Mouse (Mus musculus) liver, embryonic 14.5 days (tissue): ENCODE data around the gene Inip. TPM values are rescaled to one million over a fixed set of nuclear protein-coding genes. Genes with fewer than 3 reads are reported as not detected.

Experiments
- ATAC-seq: fragments of 200-750 bp; cut with Nextera tagmentation; 2 replicates; pipeline ENCODE4 v1.8.0; 2017; ENCODE audit warnings: moderate number of reproducible peaks, mild to moderate bottlenecking, moderate library complexity; ENCODE audit not compliant: insufficient read depth
- DNase-seq, 3 experiments: peaks; one replicate each; pipeline ENCODE4 v3.0.0-alpha.2; 2012 to 2013; ENCODE audit warnings: low read depth in 3 of 3, low spot score in 3 of 3
- H3K27ac ChIP-seq: fragments of 300-500 bp; sonication (generic); 2 replicates; pipeline ENCODE4 v1.5.1; 2014; ENCODE audit warnings: moderate library complexity, mild to moderate bottlenecking, control low read depth, inconsistent platforms
- H3K27me3 ChIP-seq: fragments of 300-500 bp; sonication (generic); 2 replicates; pipeline ENCODE4 v1.6.1; 2014; ENCODE audit warnings: mild to moderate bottlenecking, low read length, moderate library complexity; ENCODE audit not compliant: control insufficient read depth, insufficient read depth
- H3K36me3 ChIP-seq: fragments of 300-500 bp; sonication (generic); replicated peaks from 2 replicates; pipeline ENCODE4 v1.6.1; 2014; ENCODE audit warnings: low read depth; ENCODE audit not compliant: control insufficient read depth, insufficient read depth
- H3K4me1 ChIP-seq, 2 experiments: fragments of 200-500 bp in 1 of 2; fragments of 300-500 bp in 1 of 2; sonication (generic) in 1 of 2; replicated peaks; 2 replicates each; pipeline ENCODE4 v1.6.1; 2012 to 2014; ENCODE audit warnings: antibody characterized with exemption in 1 of 2, inconsistent platforms in 1 of 2, low read length in 1 of 2; ENCODE audit not compliant: control insufficient read depth in 2 of 2, insufficient read depth in 2 of 2
- H3K4me2 ChIP-seq: fragments of 300-500 bp; sonication (generic); 2 replicates; pipeline ENCODE4 v1.6.1; 2014; ENCODE audit warnings: low read depth, mild to moderate bottlenecking, control low read depth, moderate library complexity
- H3K4me3 ChIP-seq, 2 experiments: fragments of 200-500 bp in 1 of 2; fragments of 300-500 bp in 1 of 2; sonication (generic) in 1 of 2; 2 replicates each; pipeline ENCODE4 v1.5.1; 2012 to 2014; ENCODE audit warnings: low read depth in 2 of 2, low read length in 2 of 2, mild to moderate bottlenecking in 2 of 2, control low read depth in 1 of 2, inconsistent platforms in 1 of 2, moderate library complexity in 1 of 2; ENCODE audit not compliant: insufficient read depth in 1 of 2
- H3K9ac ChIP-seq: fragments of 300-500 bp; sonication (generic); replicated peaks from 2 replicates; pipeline ENCODE4 v1.6.1; 2014; ENCODE audit warnings: mild to moderate bottlenecking, control low read depth, moderate library complexity
- H3K9me3 ChIP-seq: fragments of 300-500 bp; sonication (generic); 2 replicates; pipeline ENCODE4 v1.6.1; 2016; ENCODE audit warnings: low read length, mixed read lengths; ENCODE audit not compliant: control insufficient read depth
- CTCF ChIP-seq: IDR thresholded peaks from 2 replicates; pipeline ENCODE4 v1.5.1; 2016; ENCODE audit warnings: antibody characterized with exemption, low read depth, control low read depth
- EP300 ChIP-seq: IDR thresholded peaks from 2 replicates; pipeline ENCODE4 v1.6.1; 2016; ENCODE audit warnings: antibody characterized with exemption, low read depth
- WGBS: fragments of 180-500 bp; shearing (Covaris S2); extraction: QIAGEN DNeasy Blood & Tissue Kit; methylation state at CpG from one replicate; pipeline ENCODE4 v1.1.7; 2014; ENCODE audit not compliant: insufficient replicate concordance; 5-methylcytosine and 5-hydroxymethylcytosine counted together
- polyA plus RNA-seq, 2 experiments: library from polyadenylated mRNA; depleted of rRNA in 1 of 2; stranded (reverse) in 1 of 2; unstranded in 1 of 2; fragments of >200 nt; fragmentation: Nextera tagmentation in 1 of 2; extraction: Ambion mirVana in 1 of 2; gene quantifications; 2 replicates each; pipeline versions ENCODE4 v1.2.1 to v1.2.3; 2012 to 2014

Gene Inip
- polyA plus RNA-seq, 2 experiments: 8.1 to 16.7 TPM

DNA sequence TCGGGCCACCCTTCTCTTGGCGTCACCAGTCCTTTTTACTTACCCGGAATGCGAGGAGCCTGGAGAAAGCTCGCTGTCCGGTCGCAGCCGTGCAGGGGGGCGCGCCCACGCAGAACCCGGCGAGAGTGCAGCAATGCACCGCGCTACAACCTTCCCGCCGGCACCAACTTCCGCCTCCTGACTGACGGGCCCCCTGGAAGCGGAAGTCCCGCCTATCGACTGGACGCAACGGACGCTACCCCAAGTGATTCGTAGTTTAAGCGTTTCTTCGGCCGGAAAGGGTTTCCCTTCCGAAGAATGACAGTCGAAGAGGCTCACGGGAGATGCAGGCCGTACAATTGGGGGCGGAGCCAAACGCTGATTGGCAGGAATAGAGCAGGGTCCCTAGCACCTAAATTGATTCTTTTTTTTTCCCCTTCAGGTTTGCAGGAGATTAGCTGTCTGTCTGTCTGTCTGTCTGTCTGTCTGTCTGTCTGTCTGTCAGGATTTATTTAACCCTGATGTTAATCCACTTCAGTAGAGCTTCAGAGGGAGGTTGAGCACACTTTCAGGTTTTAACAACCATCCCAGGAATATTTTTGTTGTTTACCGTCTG lies 17.6 kb downstream of the Inip start:
- Histone ChIP-seq H3K9me3 (no peaks in the 10 kb centered on the region), H3K4me3 (peak overlapping the region; percentile 88 to 98), H3K4me1 (peaks cover 0 to 9% of the 10 kb centered on the region in 2 experiments; a peak in 2 of 4 replicates), H3K9ac (peak overlapping the region; percentile 90), H3K36me3 (no peaks in the 10 kb centered on the region; the same call in 1 of the 2 replicates), H3K27ac (peak overlapping the region; percentile 34; the same call in 1 of the 2 replicates), H3K27me3 (no peaks in the 10 kb centered on the region), H3K4me2 (peak overlapping the region; percentile 96)
- TF ChIP-seq EP300: no peak
- TF ChIP-seq CTCF: no peak
- 1% methylated on average over 36 of the region's 36 CpGs for WGBS
- ATAC-seq: peak; percentile 98
- peak; percentile 97 for DNase-seq

DNA sequence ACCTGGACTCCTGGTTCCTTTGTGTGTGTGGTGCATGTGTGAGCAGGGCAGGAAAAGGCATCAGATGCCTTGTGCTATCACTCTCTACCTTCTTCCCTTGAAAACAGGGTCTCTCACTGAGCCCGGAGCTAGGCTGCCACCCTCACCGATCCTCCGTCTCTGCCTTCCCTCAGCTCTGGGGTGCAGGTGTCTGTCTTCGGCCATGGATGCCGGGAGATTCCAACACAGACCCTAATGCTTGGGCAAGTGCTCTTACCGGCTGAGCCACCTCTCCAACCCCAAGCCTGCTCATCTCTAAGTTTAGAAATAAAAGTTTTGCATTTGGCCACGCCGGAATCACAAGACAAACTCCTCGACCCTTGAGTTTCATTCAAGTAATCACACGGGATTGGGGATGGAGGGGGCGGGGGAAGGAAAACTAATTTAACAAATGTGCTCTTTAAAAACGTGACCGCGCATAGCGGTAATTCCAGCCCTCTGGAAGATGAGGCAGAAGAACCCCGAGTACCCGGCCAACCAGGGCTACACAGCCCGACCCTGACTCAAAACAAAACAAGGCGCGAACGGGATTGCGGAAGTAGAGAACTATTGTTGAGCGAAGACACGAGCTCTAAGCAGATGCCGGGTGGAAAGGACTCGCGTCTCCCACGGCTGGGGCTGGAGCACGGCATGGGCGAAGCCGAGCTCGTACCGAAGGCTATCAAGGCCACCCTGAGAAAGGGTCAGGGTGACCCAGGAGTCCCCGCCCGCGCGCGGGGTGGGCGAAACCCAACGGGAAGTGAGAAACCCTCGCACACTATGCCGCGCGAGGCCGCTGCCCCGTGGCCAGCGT lies 18.3 kb downstream of the Inip start:
- Histone ChIP-seq H3K9ac (peak overlapping the region; percentile 90), H3K36me3 (no peaks in the 10 kb centered on the region; the same call in 1 of the 2 replicates), H3K27me3 (no peaks in the 10 kb centered on the region), H3K4me1 (peaks cover 0 to 9% of the 10 kb centered on the region in 2 experiments; a peak in 2 of 4 replicates), H3K4me3 (peak overlapping the region; percentile 88 to 98), H3K27ac (peak overlapping the region; percentile 34; the same call in 1 of the 2 replicates), H3K9me3 (no peaks in the 10 kb centered on the region), H3K4me2 (peak overlapping the region; percentile 96)
- DNase-seq: no peak
- no peak for TF ChIP-seq EP300
- 0 out of 2 replicates have a peak, but pooled peaks have one; percentile 1 for TF ChIP-seq CTCF
- under 1% methylated on average over 47 of the region's 47 CpGs for WGBS
- peak; percentile 40 for ATAC-seq

DNA sequence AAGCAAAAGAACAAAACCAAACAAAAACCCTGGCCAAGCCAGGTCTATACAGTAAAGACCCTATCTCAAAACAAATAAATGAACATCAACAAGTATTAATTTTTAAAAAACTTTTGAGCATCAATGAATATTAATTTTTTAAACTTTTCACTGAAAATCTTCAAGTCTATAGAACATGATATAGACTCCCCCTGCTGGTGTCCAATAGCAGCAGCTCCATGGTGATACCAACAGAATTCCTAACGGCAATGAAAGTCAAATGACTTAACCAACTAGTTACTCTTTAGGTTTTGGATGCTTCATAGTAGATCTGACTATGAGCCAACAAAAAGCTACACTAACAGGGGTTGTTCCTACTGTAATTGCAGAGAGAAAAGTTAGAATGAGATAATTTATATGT lies 20.8 kb downstream of the Inip start:
- no peak overlapping the region for H3K9ac ChIP-seq
- H3K27ac ChIP-seq: no peak overlapping the region
- no peaks in the 10 kb centered on the region for H3K27me3 ChIP-seq
- H3K4me3 ChIP-seq: no peak overlapping the region
- H3K9me3 ChIP-seq: no peaks in the 10 kb centered on the region
- H3K4me2 ChIP-seq: no peak overlapping the region
- TF ChIP-seq EP300 (no peak), CTCF (peak; percentile 32; the same call in 1 of the 2 replicates)
- peaks cover 0 to 11% of the 10 kb centered on the region in 2 experiments; a peak in 2 of 4 replicates for H3K4me1 ChIP-seq
- H3K36me3 ChIP-seq: no peaks in the 10 kb centered on the region; the same call in 1 of the 2 replicates
- ATAC-seq (no peak), DNase-seq (no peak)
- 46% methylated on average over 1 of the region's 1 CpGs for WGBS

DNA sequence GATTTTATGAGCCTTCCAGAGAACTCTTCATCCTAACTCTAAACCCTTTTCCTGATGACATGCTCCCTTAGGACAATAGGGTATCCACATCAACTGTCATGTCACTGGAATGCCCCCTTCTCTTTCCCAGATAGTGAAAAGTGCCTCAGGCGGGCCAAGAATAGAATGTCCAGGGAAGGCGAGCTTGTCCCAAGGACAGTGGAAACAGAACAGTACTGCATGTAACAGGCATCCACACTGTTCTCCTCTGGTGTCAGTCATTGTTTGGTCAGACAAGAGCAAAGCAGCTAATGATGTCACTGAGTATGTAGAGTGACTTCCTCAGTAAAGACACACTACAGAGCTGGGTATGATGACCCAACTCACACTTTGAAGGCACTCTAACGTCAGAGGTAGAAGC lies 23.6 kb downstream of the Inip start:
- Histone ChIP-seq H3K9ac (no peak overlapping the region), H3K36me3 (peaks cover 14% of the 10 kb centered on the region), H3K27ac (no peak overlapping the region), H3K9me3 (no peaks in the 10 kb centered on the region), H3K27me3 (no peaks in the 10 kb centered on the region), H3K4me3 (no peak overlapping the region), H3K4me1 (peaks cover 0 to 8% of the 10 kb centered on the region in 2 experiments; a peak in 2 of 4 replicates), H3K4me2 (no peak overlapping the region)
- ATAC-seq (no peak), DNase-seq (no peak)
- WGBS: 58% methylated on average over 3 of the region's 3 CpGs
- TF ChIP-seq EP300 (no peak), CTCF (no peak)
